Mouse (Mus musculus): Measurements from ENCODE around the gene Slc35f4. TPM values are rescaled to one million over a fixed set of nuclear protein-coding genes. Genes with fewer than 3 reads are reported as not detected.

Gene Slc35f4
- polyA plus RNA-seq, 1 experiment from 2014 or later, result 38.7 TPM

- no peak overlapping the region for H3K9ac ChIP-seq (replicated peaks; ENCODE audit: low read depth, low read length)
- ATAC-seq (ENCODE audit: low read depth), result no peak
- H3K36me3 ChIP-seq (ENCODE audit: control insufficient read depth, insufficient read depth, low read length), result no peaks in the 10 kb centered on the region
Measured at GRCm38 (mm10) chr14:49436811-49437210, 89.0 kb downstream of the Slc35f4 start.

GRCm38 (mm10) chr14:49431821-49432220, 94.0 kb downstream of the Slc35f4 start:
- H3K27me3 ChIP-seq (ENCODE audit: control insufficient read depth, insufficient read depth, low read length), result no peaks in the 10 kb centered on the region
- no peak for ATAC-seq (ENCODE audit: low read depth)
- no peaks in the 10 kb centered on the region for H3K36me3 ChIP-seq (ENCODE audit: control insufficient read depth, insufficient read depth, low read length)
- no peak overlapping the region for H3K4me2 ChIP-seq (ENCODE audit: low read depth, low read length)
- 73% methylated on average over 5 of the region's 5 CpGs for WGBS
- no peaks in the 10 kb centered on the region for H3K9me3 ChIP-seq (ENCODE audit: control insufficient read depth, low read length)
- no peak overlapping the region for H3K4me3 ChIP-seq (ENCODE audit: low read depth, low read length)
- no peak overlapping the region for H3K9ac ChIP-seq (replicated peaks; ENCODE audit: low read depth, low read length)
- H3K27ac ChIP-seq (ENCODE audit: low read depth, low read length), result no peak overlapping the region
- H3K4me1 ChIP-seq (ENCODE audit: control insufficient read depth, insufficient read depth, low read length), result no peaks in the 10 kb centered on the region

More at GRCm38 (mm10) chr14:49436811-49437210, 89.0 kb downstream of the Slc35f4 start:
- Histone ChIP-seq H3K4me2 (ENCODE audit: low read depth, low read length) (no peak overlapping the region), H3K4me3 (ENCODE audit: low read depth, low read length) (no peak overlapping the region), H3K9me3 (ENCODE audit: control insufficient read depth, low read length) (no peaks in the 10 kb centered on the region), H3K27me3 (ENCODE audit: control insufficient read depth, insufficient read depth, low read length) (no peaks in the 10 kb centered on the region), H3K4me1 (ENCODE audit: control insufficient read depth, insufficient read depth, low read length) (no peaks in the 10 kb centered on the region), H3K27ac (ENCODE audit: low read depth, low read length) (no peak overlapping the region)
- 93% methylated on average over 3 of the region's 3 CpGs for WGBS

GRCm38 (mm10) chr14:49392482-49392881, 133.4 kb downstream of the Slc35f4 start:
- Histone ChIP-seq H3K9me3 (ENCODE audit: control insufficient read depth, low read length) (no peaks in the 10 kb centered on the region), H3K4me2 (ENCODE audit: low read depth, low read length) (no peak overlapping the region)
- ATAC-seq (ENCODE audit: low read depth), result no peak

GRCm38 (mm10) chr14:49362161-49362560, 163.7 kb downstream of the Slc35f4 start:
- no peak for ATAC-seq (ENCODE audit: low read depth)
- Histone ChIP-seq H3K9ac (replicated peaks; ENCODE audit: low read depth, low read length) (no peak overlapping the region), H3K4me3 (ENCODE audit: low read depth, low read length) (no peak overlapping the region), H3K4me1 (ENCODE audit: control insufficient read depth, insufficient read depth, low read length) (no peaks in the 10 kb centered on the region), H3K4me2 (ENCODE audit: low read depth, low read length) (no peak overlapping the region), H3K9me3 (ENCODE audit: control insufficient read depth, low read length) (no peaks in the 10 kb centered on the region), H3K27ac (ENCODE audit: low read depth, low read length) (no peak overlapping the region), H3K36me3 (ENCODE audit: control insufficient read depth, insufficient read depth, low read length) (no peaks in the 10 kb centered on the region), H3K27me3 (ENCODE audit: control insufficient read depth, insufficient read depth, low read length) (no peaks in the 10 kb centered on the region)
- WGBS, result 68% methylated on average over 2 of the region's 2 CpGs

More at GRCm38 (mm10) chr14:49392482-49392881, 133.4 kb downstream of the Slc35f4 start:
- Histone ChIP-seq H3K36me3 (ENCODE audit: control insufficient read depth, insufficient read depth, low read length) (no peaks in the 10 kb centered on the region), H3K27me3 (ENCODE audit: control insufficient read depth, insufficient read depth, low read length) (no peaks in the 10 kb centered on the region), H3K4me3 (ENCODE audit: low read depth, low read length) (no peak overlapping the region), H3K9ac (replicated peaks; ENCODE audit: low read depth, low read length) (no peak overlapping the region), H3K4me1 (ENCODE audit: control insufficient read depth, insufficient read depth, low read length) (no peaks in the 10 kb centered on the region), H3K27ac (ENCODE audit: low read depth, low read length) (no peak overlapping the region)
- 36% methylated on average over 1 of the region's 1 CpGs for WGBS

- Histone ChIP-seq H3K27ac (ENCODE audit: low read depth, low read length) (no peak overlapping the region), H3K4me2 (ENCODE audit: low read depth, low read length) (no peak overlapping the region), H3K27me3 (ENCODE audit: control insufficient read depth, insufficient read depth, low read length) (no peaks in the 10 kb centered on the region), H3K36me3 (ENCODE audit: control insufficient read depth, insufficient read depth, low read length) (no peaks in the 10 kb centered on the region), H3K9me3 (ENCODE audit: control insufficient read depth, low read length) (no peaks in the 10 kb centered on the region), H3K9ac (replicated peaks; ENCODE audit: low read depth, low read length) (no peak overlapping the region), H3K4me1 (ENCODE audit: control insufficient read depth, insufficient read depth, low read length) (no peaks in the 10 kb centered on the region), H3K4me3 (ENCODE audit: low read depth, low read length) (no peak overlapping the region)
- ATAC-seq (ENCODE audit: low read depth), result no peak
Measured at GRCm38 (mm10) chr14:49355561-49355960, 170.3 kb downstream of the Slc35f4 start.

GRCm38 (mm10) chr14:49348897-49349250, 177.0 kb downstream of the Slc35f4 start:
- no peak overlapping the region for H3K9ac ChIP-seq (replicated peaks; ENCODE audit: low read depth, low read length)
- no peaks in the 10 kb centered on the region for H3K27me3 ChIP-seq (ENCODE audit: control insufficient read depth, insufficient read depth, low read length)
- no peaks in the 10 kb centered on the region for H3K4me1 ChIP-seq (ENCODE audit: control insufficient read depth, insufficient read depth, low read length)
- H3K4me2 ChIP-seq (ENCODE audit: low read depth, low read length), result no peak overlapping the region
- no peak overlapping the region for H3K4me3 ChIP-seq (ENCODE audit: low read depth, low read length)
- 68% methylated on average over 1 of the region's 1 CpGs for WGBS
- ATAC-seq (ENCODE audit: low read depth), result no peak
- H3K9me3 ChIP-seq (ENCODE audit: control insufficient read depth, low read length), result no peaks in the 10 kb centered on the region
- no peak overlapping the region for H3K27ac ChIP-seq (ENCODE audit: low read depth, low read length)
- no peaks in the 10 kb centered on the region for H3K36me3 ChIP-seq (ENCODE audit: control insufficient read depth, insufficient read depth, low read length)

GRCm38 (mm10) chr14:49348164-49348896, 177.5 kb downstream of the Slc35f4 start:
- no peaks in the 10 kb centered on the region for H3K9me3 ChIP-seq (ENCODE audit: control insufficient read depth, low read length)
- H3K4me3 ChIP-seq (ENCODE audit: low read depth, low read length), result no peak overlapping the region
- ATAC-seq (ENCODE audit: low read depth), result no peak
- no peaks in the 10 kb centered on the region for H3K36me3 ChIP-seq (ENCODE audit: control insufficient read depth, insufficient read depth, low read length)
- H3K27ac ChIP-seq (ENCODE audit: low read depth, low read length), result no peak overlapping the region
- WGBS, result 74% methylated on average over 7 of the region's 7 CpGs
- no peaks in the 10 kb centered on the region for H3K4me1 ChIP-seq (ENCODE audit: control insufficient read depth, insufficient read depth, low read length)
- no peak overlapping the region for H3K4me2 ChIP-seq (ENCODE audit: low read depth, low read length)
- H3K9ac ChIP-seq (replicated peaks; ENCODE audit: low read depth, low read length), result no peak overlapping the region
- no peaks in the 10 kb centered on the region for H3K27me3 ChIP-seq (ENCODE audit: control insufficient read depth, insufficient read depth, low read length)

GRCm38 (mm10) chr14:49345835-49346234, 180.0 kb downstream of the Slc35f4 start:
- no peak overlapping the region for H3K27ac ChIP-seq (ENCODE audit: low read depth, low read length)
- H3K36me3 ChIP-seq (ENCODE audit: control insufficient read depth, insufficient read depth, low read length), result no peaks in the 10 kb centered on the region
- H3K4me1 ChIP-seq (ENCODE audit: control insufficient read depth, insufficient read depth, low read length), result no peaks in the 10 kb centered on the region
- no peak overlapping the region for H3K4me3 ChIP-seq (ENCODE audit: low read depth, low read length)
- no peaks in the 10 kb centered on the region for H3K9me3 ChIP-seq (ENCODE audit: control insufficient read depth, low read length)
- H3K4me2 ChIP-seq (ENCODE audit: low read depth, low read length), result no peak overlapping the region
- no peaks in the 10 kb centered on the region for H3K27me3 ChIP-seq (ENCODE audit: control insufficient read depth, insufficient read depth, low read length)
- 89% methylated on average over 2 of the region's 2 CpGs for WGBS
- no peak overlapping the region for H3K9ac ChIP-seq (replicated peaks; ENCODE audit: low read depth, low read length)
- no peak for ATAC-seq (ENCODE audit: low read depth)

- no peak for ATAC-seq (ENCODE audit: low read depth)
- Histone ChIP-seq H3K9me3 (ENCODE audit: control insufficient read depth, low read length) (no peaks in the 10 kb centered on the region), H3K4me1 (ENCODE audit: control insufficient read depth, insufficient read depth, low read length) (no peaks in the 10 kb centered on the region), H3K4me3 (ENCODE audit: low read depth, low read length) (no peak overlapping the region), H3K36me3 (ENCODE audit: control insufficient read depth, insufficient read depth, low read length) (no peaks in the 10 kb centered on the region), H3K9ac (replicated peaks; ENCODE audit: low read depth, low read length) (no peak overlapping the region), H3K4me2 (ENCODE audit: low read depth, low read length) (no peak overlapping the region), H3K27ac (ENCODE audit: low read depth, low read length) (no peak overlapping the region), H3K27me3 (ENCODE audit: control insufficient read depth, insufficient read depth, low read length) (no peaks in the 10 kb centered on the region)
- WGBS, result 78% methylated on average over 4 of the region's 4 CpGs
Measured at GRCm38 (mm10) chr14:49337011-49337410, 188.8 kb downstream of the Slc35f4 start.
